Mouse (Mus musculus) testis, adult 2 months (tissue): ENCODE data around the gene Usp16. TPM values are rescaled to one million over a fixed set of nuclear protein-coding genes. Genes with fewer than 3 reads are reported as not detected.

Experiments
- H3K27ac ChIP-seq: fragments of 200-500 bp; 2 replicates; pipeline ENCODE4 v1.5.1; 2012; ENCODE audit warnings: low read depth, low read length; ENCODE audit not compliant: control insufficient read depth, insufficient read depth
- H3K27me3 ChIP-seq: fragments of 200-500 bp; 2 replicates; pipeline ENCODE4 v1.6.1; 2012; ENCODE audit warnings: mild to moderate bottlenecking, low read length, moderate library complexity; ENCODE audit not compliant: control insufficient read depth, insufficient read depth
- H3K36me3 ChIP-seq: fragments of 200-500 bp; 2 replicates; pipeline ENCODE4 v1.6.1; 2012; ENCODE audit warnings: mild to moderate bottlenecking, low read length; ENCODE audit not compliant: control insufficient read depth, insufficient read depth
- H3K4me1 ChIP-seq: fragments of 200-500 bp; 2 replicates; pipeline ENCODE4 v1.6.1; 2012; ENCODE audit warnings: low read length; ENCODE audit not compliant: control insufficient read depth, insufficient read depth
- H3K4me3 ChIP-seq: fragments of 200-500 bp; 2 replicates; pipeline ENCODE4 v1.5.1; 2012; ENCODE audit warnings: low read depth, mild to moderate bottlenecking, low read length, moderate library complexity, mixed read lengths; ENCODE audit not compliant: control insufficient read depth
- CTCF ChIP-seq: fragments of 200-500 bp; IDR thresholded peaks from 2 replicates; pipeline ENCODE4 v1.5.1; 2012; ENCODE audit warnings: low read depth, mild to moderate bottlenecking, inconsistent platforms, low read length, moderate library complexity; ENCODE audit not compliant: control insufficient read depth, insufficient read depth, insufficient replicate concordance
- POLR2A ChIP-seq: fragments of 200-500 bp; IDR thresholded peaks from 2 replicates; pipeline ENCODE4 v1.6.1; 2012; ENCODE audit warnings: low read depth, mild to moderate bottlenecking, inconsistent platforms, low read length, moderate library complexity; ENCODE audit not compliant: control insufficient read depth
- polyA plus RNA-seq: library from polyadenylated mRNA; depleted of rRNA; stranded (reverse); fragments of >200 nt; gene quantifications from 2 replicates; pipeline ENCODE4 v1.2.3, GENCODE M21; 2012; rRNA removed

The Usp16 gene
- 71.7 and 79.6 TPM in 2 replicates for polyA plus RNA-seq

GRCm38 (mm10) chr16:87454419-87455179 is at the start of gene Usp16:
Gene Usp16 (plus strand): TSS chr16:87454703.
- Histone ChIP-seq H3K27me3 (no peaks in the 10 kb centered on the region), H3K4me1 (peaks cover 11% of the 10 kb centered on the region), H3K36me3 (no peaks in the 10 kb centered on the region; the same call in 1 of the 2 replicates), H3K27ac (peak within 1 kb of the TSS; percentile 82), H3K4me3 (peak within 1 kb of the TSS; percentile 94)
- no peak for TF ChIP-seq CTCF
- peak; percentile 93 for TF ChIP-seq POLR2A

DNA sequence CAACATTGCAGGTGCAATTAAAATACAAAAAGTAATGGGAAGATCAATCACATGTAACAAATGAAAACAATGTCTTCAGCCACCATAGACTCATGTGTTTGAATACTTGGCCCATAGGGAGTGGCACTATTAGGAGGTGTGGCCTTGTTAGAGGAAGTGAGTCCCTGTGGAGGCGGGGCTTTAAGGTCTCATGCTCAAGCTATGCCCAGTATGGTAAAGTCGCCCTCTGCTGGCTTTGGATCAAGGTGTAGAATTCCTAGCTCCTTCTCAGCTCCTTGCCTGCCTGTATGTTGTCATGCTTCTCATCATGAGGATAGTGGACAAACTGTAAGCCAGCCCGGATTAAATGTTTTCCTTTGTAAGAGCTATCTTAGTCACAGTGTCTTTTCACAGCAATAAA is 49.5 kb upstream of the Usp16 start:
- no peaks in the 10 kb centered on the region for H3K4me1 ChIP-seq
- no peak for TF ChIP-seq CTCF
- TF ChIP-seq POLR2A = no peak
- H3K36me3 ChIP-seq = peaks cover 6% of the 10 kb centered on the region
- H3K27me3 ChIP-seq = no peaks in the 10 kb centered on the region
- no peak overlapping the region for H3K27ac ChIP-seq
- no peak overlapping the region for H3K4me3 ChIP-seq

- H3K4me3 ChIP-seq = no peak overlapping the region
- TF ChIP-seq CTCF = no peak
- TF ChIP-seq POLR2A = no peak
- peaks cover 5% of the 10 kb centered on the region for H3K36me3 ChIP-seq
- H3K4me1 ChIP-seq = no peaks in the 10 kb centered on the region
- no peaks in the 10 kb centered on the region for H3K27me3 ChIP-seq
- no peak overlapping the region for H3K27ac ChIP-seq
Measured at GRCm38 (mm10) chr16:87420662-87421061, 33.8 kb upstream of the Usp16 start.

DNA sequence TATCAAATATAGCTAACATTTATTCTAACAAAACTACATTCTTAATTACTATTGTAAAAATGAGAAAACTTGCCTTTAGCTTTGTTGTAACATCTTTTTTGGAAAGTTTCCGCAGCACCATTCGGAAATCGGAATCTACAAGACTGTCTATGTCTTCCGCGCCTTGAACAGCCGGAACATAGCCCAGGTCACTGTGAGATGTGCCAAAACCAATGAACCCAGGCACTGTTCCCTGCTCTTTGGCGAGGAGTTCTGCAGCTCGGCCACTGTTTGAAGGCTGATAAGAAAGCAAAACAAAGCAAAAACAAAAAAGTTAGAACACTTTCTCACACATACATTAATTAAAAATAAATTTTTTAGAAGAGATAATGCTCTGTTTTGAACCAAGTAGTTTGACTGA is 27.0 kb upstream of the Usp16 start:
- no peaks in the 10 kb centered on the region for H3K27me3 ChIP-seq
- H3K4me1 ChIP-seq = no peaks in the 10 kb centered on the region
- H3K36me3 ChIP-seq = peaks cover 3% of the 10 kb centered on the region
- H3K27ac ChIP-seq = no peak overlapping the region
- H3K4me3 ChIP-seq = no peak overlapping the region
- TF ChIP-seq POLR2A (no peak), CTCF (no peak)

- H3K27ac ChIP-seq = peak within 1 kb of the TSS; percentile 83
- no peak for TF ChIP-seq CTCF
- TF ChIP-seq POLR2A = peak; percentile 53; the same call in 1 of the 2 replicates
- no peaks in the 10 kb centered on the region for H3K36me3 ChIP-seq
- peaks cover 5% of the 10 kb centered on the region for H3K4me1 ChIP-seq
- H3K27me3 ChIP-seq = no peaks in the 10 kb centered on the region
- peak within 1 kb of the TSS; percentile 89 for H3K4me3 ChIP-seq
Measured at GRCm38 (mm10) chr16:87432033-87432814, 22.3 kb upstream of the Usp16 start, which contains the start of gene Ltn1. Gene Ltn1 (minus strand): TSS chr16:87432612.

DNA sequence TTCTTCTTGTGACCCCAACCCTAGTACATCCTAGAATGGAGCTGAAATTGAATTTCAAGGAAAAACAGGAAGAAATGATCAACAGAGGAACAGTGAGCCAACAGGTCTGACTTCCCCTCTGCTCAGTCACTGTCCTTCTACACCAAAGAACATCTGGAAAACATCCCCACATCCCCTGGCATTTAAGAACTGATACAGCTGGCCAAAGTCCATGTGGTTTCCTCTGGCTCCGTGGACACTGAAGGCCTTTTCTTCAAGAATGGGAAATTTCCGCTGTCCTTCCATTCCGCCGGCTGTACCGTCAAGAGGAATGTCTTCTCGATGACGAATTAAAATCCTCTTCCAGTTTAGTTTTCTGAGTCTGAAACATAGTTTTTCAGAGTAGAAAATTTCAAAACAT is 20.2 kb upstream of the Usp16 start:
- H3K27me3 ChIP-seq = no peaks in the 10 kb centered on the region
- H3K36me3 ChIP-seq = no peaks in the 10 kb centered on the region
- no peak overlapping the region for H3K4me3 ChIP-seq
- H3K27ac ChIP-seq = no peak overlapping the region
- peaks cover 5% of the 10 kb centered on the region for H3K4me1 ChIP-seq
- TF ChIP-seq CTCF (no peak), POLR2A (no peak)

- no peak overlapping the region for H3K27ac ChIP-seq
- H3K36me3 ChIP-seq = no peaks in the 10 kb centered on the region
- peaks cover 5% of the 10 kb centered on the region for H3K4me1 ChIP-seq
- H3K4me3 ChIP-seq = no peak overlapping the region
- TF ChIP-seq POLR2A = no peak
- TF ChIP-seq CTCF = no peak
- no peaks in the 10 kb centered on the region for H3K27me3 ChIP-seq
Measured at GRCm38 (mm10) chr16:87434946-87435345, 19.6 kb upstream of the Usp16 start.
